Mouse (Mus musculus) hindbrain, embryonic 13.5 days (tissue): Measurements from ENCODE around the gene Ano10. TPM values are rescaled to one million over a fixed set of nuclear protein-coding genes. Genes with fewer than 3 reads are reported as not detected.

Source experiments
- ATAC-seq: fragments of 200-750 bp; cut with Nextera tagmentation; 2 replicates; pipeline ENCODE4 v1.8.0; 2017; ENCODE audit warnings: moderate TSS enrichment; ENCODE audit not compliant: low FRiP score
- H3K27ac ChIP-seq: fragments of 300-500 bp; sonication (generic); 2 replicates; pipeline ENCODE4 v1.5.1; 2015; ENCODE audit warnings: inconsistent platforms, mild to moderate bottlenecking, moderate library complexity
- H3K27me3 ChIP-seq: fragments of 300-500 bp; sonication (generic); 2 replicates; pipeline ENCODE4 v1.6.1; 2015; ENCODE audit warnings: mild to moderate bottlenecking, inconsistent platforms
- H3K36me3 ChIP-seq: fragments of 300-500 bp; sonication (generic); 2 replicates; pipeline ENCODE4 v1.6.1; 2015; ENCODE audit warnings: mild to moderate bottlenecking, inconsistent platforms
- H3K4me1 ChIP-seq: fragments of 300-500 bp; sonication (generic); replicated peaks from 2 replicates; pipeline ENCODE4 v1.6.1; 2015; ENCODE audit warnings: inconsistent platforms
- H3K4me2 ChIP-seq: fragments of 300-500 bp; sonication (generic); 2 replicates; pipeline ENCODE4 v1.6.1; 2015; ENCODE audit warnings: inconsistent platforms, mild to moderate bottlenecking, moderate library complexity
- H3K4me3 ChIP-seq: fragments of 300-500 bp; sonication (generic); 2 replicates; pipeline ENCODE4 v1.5.1; 2015; ENCODE audit warnings: mild to moderate bottlenecking, inconsistent platforms
- H3K9ac ChIP-seq: fragments of 300-500 bp; sonication (generic); 2 replicates; pipeline ENCODE4 v1.6.1; 2015; ENCODE audit warnings: mild to moderate bottlenecking, inconsistent platforms
- H3K9me3 ChIP-seq: fragments of 300-500 bp; sonication (generic); 2 replicates; pipeline ENCODE4 v1.6.1; 2016; ENCODE audit warnings: inconsistent platforms
- WGBS: fragments of 180-500 bp; shearing (Covaris S2); methylation state at CpG from one replicate; pipeline ENCODE4 v1.1.7; 2015; 5-methylcytosine and 5-hydroxymethylcytosine counted together
- polyA plus RNA-seq: library from polyadenylated mRNA; unstranded; fragments of >200 nt; fragmentation: Nextera tagmentation; extraction: Ambion mirVana; gene quantifications from 2 replicates; pipeline ENCODE4 v1.2.1, GENCODE M21; 2015

The Ano10 gene
- polyA plus RNA-seq, 1 experiment from 2014 or later: 48.7 TPM

GRCm38 (mm10) chr9:122186643-122187226 lies 107.5 kb downstream of the Ano10 start:
- no peak overlapping the region for H3K27ac ChIP-seq
- no peak overlapping the region for H3K4me3 ChIP-seq
- 0 out of 2 replicates have a peak, but pooled peaks cover 3% of the 10 kb centered on the region for H3K36me3 ChIP-seq
- H3K9me3 ChIP-seq: no peaks in the 10 kb centered on the region
- no peak overlapping the region for H3K9ac ChIP-seq
- no peaks in the 10 kb centered on the region for H3K4me1 ChIP-seq
- H3K4me2 ChIP-seq: no peak overlapping the region
- H3K27me3 ChIP-seq: no peaks in the 10 kb centered on the region
- 72% methylated on average over 1 of the region's 1 CpGs for WGBS
- ATAC-seq: no peak

- no peak for ATAC-seq
- H3K27ac ChIP-seq: peak overlapping the region; percentile 30; the same call in 1 of the 2 replicates
- H3K4me2 ChIP-seq: no peak overlapping the region
- 75% methylated on average over 6 of the region's 6 CpGs for WGBS
- H3K4me3 ChIP-seq: no peak overlapping the region
- H3K9me3 ChIP-seq: no peaks in the 10 kb centered on the region
- no peak overlapping the region for H3K9ac ChIP-seq
- no peaks in the 10 kb centered on the region for H3K27me3 ChIP-seq
- H3K36me3 ChIP-seq: peaks cover 5% of the 10 kb centered on the region; the same call in 1 of the 2 replicates
- no peaks in the 10 kb centered on the region for H3K4me1 ChIP-seq
These were observed 108.3 kb downstream of the Ano10 start for GRCm38 (mm10) chr9:122185953-122186352.

DNA sequence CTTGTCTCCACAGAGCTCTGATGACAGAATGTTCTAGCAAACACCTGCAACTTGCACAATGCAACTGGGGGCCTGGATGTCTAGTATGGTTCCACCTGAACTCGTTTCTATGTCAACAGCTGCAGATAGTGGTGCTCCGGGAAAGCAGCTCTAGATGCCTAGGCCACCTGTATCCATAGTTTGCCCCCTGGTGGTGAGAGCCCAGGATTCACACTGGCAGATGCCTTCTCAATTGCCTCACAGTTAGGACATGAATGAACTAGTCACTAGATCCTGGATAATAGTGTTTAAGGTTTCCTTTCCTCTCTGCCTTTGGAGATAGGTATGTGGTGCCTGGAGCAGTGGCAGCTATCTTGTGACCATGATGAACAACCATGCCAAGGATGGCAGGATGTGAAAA lies 109.2 kb downstream of the Ano10 start:
- no peak for ATAC-seq
- WGBS: 30% methylated on average over 2 of the region's 2 CpGs

GRCm38 (mm10) chr9:122184329-122184728 lies 109.9 kb downstream of the Ano10 start:
- no peaks in the 10 kb centered on the region for H3K27me3 ChIP-seq
- H3K27ac ChIP-seq: no peak overlapping the region
- 90% methylated on average over 3 of the region's 3 CpGs for WGBS
- H3K9ac ChIP-seq: no peak overlapping the region
- no peak overlapping the region for H3K4me2 ChIP-seq
- no peaks in the 10 kb centered on the region for H3K4me1 ChIP-seq
- no peaks in the 10 kb centered on the region for H3K9me3 ChIP-seq
- H3K4me3 ChIP-seq: no peak overlapping the region
- ATAC-seq: no peak
- peaks cover 6% of the 10 kb centered on the region; the same call in 1 of the 2 replicates for H3K36me3 ChIP-seq

More for the DNA sequence above, 109.2 kb downstream of the Ano10 start:
- no peaks in the 10 kb centered on the region for H3K27me3 ChIP-seq
- H3K36me3 ChIP-seq: peaks cover 6% of the 10 kb centered on the region; the same call in 1 of the 2 replicates
- H3K9me3 ChIP-seq: no peaks in the 10 kb centered on the region
- no peaks in the 10 kb centered on the region for H3K4me1 ChIP-seq
- no peak overlapping the region for H3K4me2 ChIP-seq
- H3K9ac ChIP-seq: no peak overlapping the region
- no peak overlapping the region for H3K4me3 ChIP-seq
- H3K27ac ChIP-seq: no peak overlapping the region

DNA sequence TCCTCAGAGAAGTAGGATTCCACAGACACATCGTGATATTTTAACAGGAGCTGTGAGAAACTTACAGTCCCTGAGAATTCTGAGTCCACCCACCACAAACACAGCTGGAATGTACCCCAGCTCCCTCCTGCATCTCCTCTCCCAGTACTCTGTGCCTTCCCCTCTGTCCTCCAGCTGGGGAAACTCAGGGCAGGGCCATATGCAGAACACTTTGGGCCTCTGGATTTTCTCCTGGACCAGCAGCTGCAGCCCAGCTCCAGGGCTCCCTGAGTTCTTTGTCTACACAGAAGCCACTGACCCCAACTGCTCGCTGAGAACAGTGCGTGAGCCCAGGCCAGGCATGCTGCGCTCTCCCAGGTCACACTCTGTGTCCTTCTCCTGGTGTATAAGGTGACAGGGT lies 111.1 kb downstream of the Ano10 start:
- H3K36me3 ChIP-seq: peaks cover 6% of the 10 kb centered on the region; the same call in 1 of the 2 replicates
- no peaks in the 10 kb centered on the region for H3K27me3 ChIP-seq
- H3K9ac ChIP-seq: no peak overlapping the region
- 84% methylated on average over 4 of the region's 4 CpGs for WGBS
- H3K4me1 ChIP-seq: no peaks in the 10 kb centered on the region
- H3K4me2 ChIP-seq: no peak overlapping the region
- no peak overlapping the region for H3K4me3 ChIP-seq
- no peaks in the 10 kb centered on the region for H3K9me3 ChIP-seq
- ATAC-seq: no peak
- H3K27ac ChIP-seq: no peak overlapping the region

DNA sequence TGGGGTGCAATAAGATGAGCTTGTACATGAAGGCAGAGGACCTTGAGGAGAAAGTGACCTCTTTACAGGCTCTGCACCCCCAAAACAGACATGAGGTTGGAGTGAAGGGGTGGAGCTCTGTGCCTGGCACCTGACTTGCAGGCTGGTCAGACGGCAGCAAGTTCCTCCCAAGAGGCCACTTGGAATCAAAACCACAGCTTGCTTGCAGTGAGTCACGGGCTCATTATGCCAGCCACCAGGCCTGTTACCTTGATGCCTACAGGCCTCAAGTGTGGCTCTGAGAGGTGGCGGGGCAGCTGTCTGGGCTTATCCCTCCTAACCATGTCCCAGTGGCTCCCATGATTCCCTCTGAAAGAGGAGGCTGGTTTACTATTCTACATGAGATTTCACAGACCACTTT lies 114.1 kb downstream of the Ano10 start:
- no peak for ATAC-seq
- 86% methylated on average over 3 of the region's 3 CpGs for WGBS
- Histone ChIP-seq H3K4me3 (no peak overlapping the region), H3K9ac (no peak overlapping the region), H3K4me2 (no peak overlapping the region), H3K4me1 (no peaks in the 10 kb centered on the region), H3K36me3 (peaks cover 18% of the 10 kb centered on the region), H3K9me3 (no peaks in the 10 kb centered on the region), H3K27me3 (no peaks in the 10 kb centered on the region), H3K27ac (no peak overlapping the region)

GRCm38 (mm10) chr9:122178427-122178826 lies 115.8 kb downstream of the Ano10 start:
- H3K27ac ChIP-seq: no peak overlapping the region
- H3K9ac ChIP-seq: no peak overlapping the region
- ATAC-seq: no peak
- H3K9me3 ChIP-seq: no peaks in the 10 kb centered on the region
- no peak overlapping the region for H3K4me3 ChIP-seq
- H3K4me1 ChIP-seq: peaks cover 6% of the 10 kb centered on the region
- no peak overlapping the region for H3K4me2 ChIP-seq
- 73% methylated on average over 4 of the region's 4 CpGs for WGBS
- H3K27me3 ChIP-seq: no peaks in the 10 kb centered on the region
- peaks cover 26% of the 10 kb centered on the region for H3K36me3 ChIP-seq

- peaks cover 8% of the 10 kb centered on the region for H3K4me1 ChIP-seq
- WGBS: 84% methylated on average over 7 of the region's 7 CpGs
- H3K27me3 ChIP-seq: no peaks in the 10 kb centered on the region
- H3K4me3 ChIP-seq: no peak overlapping the region
- no peaks in the 10 kb centered on the region for H3K9me3 ChIP-seq
- H3K27ac ChIP-seq: no peak overlapping the region
- no peak for ATAC-seq
- peaks cover 31% of the 10 kb centered on the region for H3K36me3 ChIP-seq
- H3K4me2 ChIP-seq: no peak overlapping the region
- no peak overlapping the region for H3K9ac ChIP-seq
These were observed 116.7 kb downstream of the Ano10 start for GRCm38 (mm10) chr9:122177256-122178220.

GRCm38 (mm10) chr9:122174723-122175122 lies 119.5 kb downstream of the Ano10 start:
- Histone ChIP-seq H3K27me3 (no peaks in the 10 kb centered on the region), H3K36me3 (peaks cover 48% of the 10 kb centered on the region), H3K9ac (no peak overlapping the region), H3K9me3 (no peaks in the 10 kb centered on the region), H3K4me2 (no peak overlapping the region), H3K4me3 (no peak overlapping the region), H3K27ac (no peak overlapping the region), H3K4me1 (peaks cover 12% of the 10 kb centered on the region)
- ATAC-seq: no peak
- WGBS: 89% methylated on average over 6 of the region's 6 CpGs

- Histone ChIP-seq H3K36me3 (peaks cover 50% of the 10 kb centered on the region), H3K4me1 (peaks cover 12% of the 10 kb centered on the region), H3K4me3 (no peak overlapping the region), H3K27ac (0 out of 2 replicates have a peak overlapping the region, but pooled peaks have one; percentile 20), H3K27me3 (no peaks in the 10 kb centered on the region), H3K4me2 (no peak overlapping the region), H3K9me3 (no peaks in the 10 kb centered on the region), H3K9ac (no peak overlapping the region)
- 78% methylated on average over 9 of the region's 9 CpGs for WGBS
- ATAC-seq: no peak
These were observed 120.6 kb downstream of the Ano10 start for GRCm38 (mm10) chr9:122173405-122174233.

DNA sequence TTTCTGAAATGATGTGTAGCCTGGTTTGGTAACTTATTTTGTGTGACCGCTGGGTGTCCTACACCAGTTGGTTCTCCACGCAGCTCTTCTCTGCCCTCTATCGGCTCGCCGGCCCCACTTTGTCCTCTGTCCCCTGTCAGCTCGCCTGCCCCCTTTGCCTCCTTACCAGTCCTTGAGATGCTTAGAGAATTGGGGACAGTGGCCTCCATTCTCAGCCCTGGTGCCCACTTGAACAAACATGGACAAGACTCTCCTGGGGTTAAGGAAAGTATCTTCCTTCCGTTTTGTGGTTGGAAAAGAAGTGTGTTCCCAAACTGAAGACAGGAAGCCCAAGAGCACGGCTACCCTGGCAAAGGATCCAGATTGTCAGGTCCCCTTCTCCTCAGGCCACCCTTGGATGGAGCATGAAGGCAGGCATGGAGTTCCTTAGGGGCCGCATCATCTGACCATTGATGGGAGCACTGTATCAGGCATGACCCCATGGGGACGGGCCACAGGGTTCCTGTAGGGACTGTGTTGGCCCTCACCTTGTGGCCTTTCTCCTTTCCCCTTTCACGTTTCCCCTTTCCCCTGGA lies 121.5 kb downstream of the Ano10 start:
- Histone ChIP-seq H3K4me3 (no peak overlapping the region), H3K36me3 (peaks cover 55% of the 10 kb centered on the region), H3K4me2 (no peak overlapping the region), H3K9ac (no peak overlapping the region), H3K9me3 (no peaks in the 10 kb centered on the region), H3K4me1 (peaks cover 12% of the 10 kb centered on the region), H3K27me3 (no peaks in the 10 kb centered on the region), H3K27ac (no peak overlapping the region)
- WGBS: 88% methylated on average over 11 of the region's 11 CpGs
- ATAC-seq: no peak

GRCm38 (mm10) chr9:122169901-122170300 lies 124.3 kb downstream of the Ano10 start:
- no peak overlapping the region for H3K4me2 ChIP-seq
- 90% methylated on average over 6 of the region's 6 CpGs for WGBS

More at GRCm38 (mm10) chr9:122169901-122170300, 124.3 kb downstream of the Ano10 start:
- peaks cover 69% of the 10 kb centered on the region for H3K36me3 ChIP-seq
- H3K27ac ChIP-seq: no peak overlapping the region
- H3K4me3 ChIP-seq: no peak overlapping the region
- no peaks in the 10 kb centered on the region for H3K9me3 ChIP-seq
- H3K27me3 ChIP-seq: no peaks in the 10 kb centered on the region
- H3K9ac ChIP-seq: no peak overlapping the region
- peaks cover 12% of the 10 kb centered on the region for H3K4me1 ChIP-seq
- ATAC-seq: no peak
